21 mouse cellular contexts compared by ENCODE assay signal in the genomic region with DNA sequence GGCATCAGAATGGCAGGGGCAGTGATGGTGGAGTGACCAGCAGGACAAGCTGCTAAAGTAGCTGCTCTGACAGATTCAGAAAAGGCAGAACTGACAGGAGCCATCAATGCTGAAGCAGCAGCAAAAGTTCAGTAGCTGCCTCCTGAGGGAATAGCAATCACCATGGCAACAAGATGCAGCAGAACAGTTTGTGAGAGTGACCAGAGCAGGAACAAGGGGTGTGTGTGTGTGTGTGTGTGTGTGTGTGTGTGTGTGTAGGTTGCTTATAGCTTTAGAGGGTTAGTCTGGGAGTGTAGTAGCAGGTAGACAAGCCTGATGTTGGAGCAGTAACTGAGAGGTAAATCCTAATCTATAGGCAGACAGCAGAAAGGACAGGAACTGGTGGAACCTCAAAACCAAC. TPM values are rescaled to one million over a fixed set of nuclear protein-coding genes. Genes with fewer than 3 reads are reported as not detected.
DNase-seq lines count a peak whose midpoint lies in the region; ATAC-seq and TF ChIP-seq lines count a peak whose summit lies in the region.
"Had no signal": no experiment of that assay in that cellular context is flagged by ENCODE, and none has a peak within 500 bp of the region (broad histone marks: within the 10 kb centered on the region; RNA-seq: fewer than 3 reads in every experiment).

No protein-coding gene starts in this region.

- H3K27ac ChIP-seq in hindbrain, postnatal 0 days = no peak overlapping the region
- H3K27ac ChIP-seq in hindbrain, embryonic 12.5 days = no peak overlapping the region
- H3K27ac ChIP-seq in midbrain, postnatal 0 days (ENCODE audit: low read depth, low read length) = no peak overlapping the region
- H3K27ac ChIP-seq in midbrain, embryonic 13.5 days = no peak overlapping the region
- no peak overlapping the region for H3K27ac ChIP-seq in intestine, embryonic 15.5 days
- H3K27ac ChIP-seq: embryonic facial prominence, embryonic 12.5 days; forebrain, embryonic 12.5 days; heart, adult 2 months; heart, embryonic 15.5 days; hindbrain, embryonic 13.5 days had no signal

- no peak for ATAC-seq in hindbrain, postnatal 0 days
- ATAC-seq in hindbrain, embryonic 12.5 days (ENCODE audit: low FRiP score) = no peak
- ATAC-seq in midbrain, postnatal 0 days (ENCODE audit: low FRiP score) = peak; percentile 63
- ATAC-seq in midbrain, embryonic 13.5 days = no peak
- 0 out of 2 replicates have a peak, but pooled peaks have one; percentile 32 for ATAC-seq in common myeloid progenitor, adult 5-6 weeks (replicated peaks; ENCODE audit: low read depth, poor library complexity, severe bottlenecking)
- ATAC-seq in intestine, embryonic 15.5 days = no peak
- ATAC-seq: forebrain, embryonic 16.5 days had no signal

- DNase-seq in hindbrain, postnatal 0 days (ENCODE audit: low spot score) = peak; percentile 47
- DNase-seq in midbrain, postnatal 0 days (ENCODE audit: low spot score) = peak; percentile 48
- DNase-seq in ovary, postnatal 10 days (ENCODE audit: low spot score) = no peak
- DNase-seq: adrenal gland, adult 2 months; adrenal gland, postnatal 25 days; cerebellum, adult 11 months; cerebellum, adult 8-10 months; cerebellum, postnatal 14 days; gastrocnemius, postnatal 14 days; heart, adult 2 months had no signal

- no peaks in the 10 kb centered on the region for H3K36me3 ChIP-seq in hindbrain, postnatal 0 days (ENCODE audit: insufficient read depth, low read length)
- no peaks in the 10 kb centered on the region for H3K36me3 ChIP-seq in hindbrain, embryonic 12.5 days
- no peaks in the 10 kb centered on the region for H3K36me3 ChIP-seq in midbrain, postnatal 0 days (ENCODE audit: insufficient read depth, low read length)
- H3K36me3 ChIP-seq in midbrain, embryonic 13.5 days = no peaks in the 10 kb centered on the region
- no peaks in the 10 kb centered on the region for H3K36me3 ChIP-seq in intestine, embryonic 15.5 days
- H3K36me3 ChIP-seq: embryonic facial prominence, embryonic 12.5 days; forebrain, embryonic 12.5 days; heart, embryonic 15.5 days; hindbrain, embryonic 13.5 days had no signal

- no peaks in the 10 kb centered on the region for H3K4me1 ChIP-seq in hindbrain, postnatal 0 days (ENCODE audit: insufficient read depth, low read length)
- no peaks in the 10 kb centered on the region for H3K4me1 ChIP-seq in hindbrain, embryonic 12.5 days
- H3K4me1 ChIP-seq in midbrain, postnatal 0 days (ENCODE audit: insufficient read depth, low read length) = no peaks in the 10 kb centered on the region
- H3K4me1 ChIP-seq in midbrain, embryonic 13.5 days (replicated peaks) = no peaks in the 10 kb centered on the region
- H3K4me1 ChIP-seq in intestine, embryonic 15.5 days (replicated peaks) = no peaks in the 10 kb centered on the region
- H3K4me1 ChIP-seq: embryonic facial prominence, embryonic 12.5 days; forebrain, embryonic 12.5 days; heart, embryonic 15.5 days; hindbrain, embryonic 13.5 days had no signal

- no peaks in the 10 kb centered on the region for H3K27me3 ChIP-seq in hindbrain, postnatal 0 days (ENCODE audit: insufficient read depth, low read length)
- H3K27me3 ChIP-seq in hindbrain, embryonic 12.5 days = no peaks in the 10 kb centered on the region
- H3K27me3 ChIP-seq in midbrain, postnatal 0 days (ENCODE audit: insufficient read depth, low read length) = no peaks in the 10 kb centered on the region
- H3K27me3 ChIP-seq in midbrain, embryonic 13.5 days = no peaks in the 10 kb centered on the region
- H3K27me3 ChIP-seq in intestine, embryonic 15.5 days (replicated peaks) = no peaks in the 10 kb centered on the region
- H3K27me3 ChIP-seq: CH12.LX; embryonic facial prominence, embryonic 12.5 days; forebrain, embryonic 12.5 days; heart, embryonic 15.5 days; hindbrain, embryonic 13.5 days had no signal

- no peak overlapping the region for H3K9ac ChIP-seq in hindbrain, postnatal 0 days (replicated peaks; ENCODE audit: low read length)
- no peak overlapping the region for H3K9ac ChIP-seq in hindbrain, embryonic 12.5 days
- H3K9ac ChIP-seq in midbrain, postnatal 0 days (replicated peaks; ENCODE audit: low read length, poor library complexity, severe bottlenecking) = no peak overlapping the region
- H3K9ac ChIP-seq in midbrain, embryonic 13.5 days (replicated peaks) = no peak overlapping the region
- no peak overlapping the region for H3K9ac ChIP-seq in intestine, embryonic 15.5 days
- H3K9ac ChIP-seq: forebrain, embryonic 12.5 days; heart, embryonic 15.5 days; hindbrain, embryonic 13.5 days had no signal

- H3K4me2 ChIP-seq in hindbrain, postnatal 0 days (ENCODE audit: low read depth, low read length) = no peak overlapping the region
- H3K4me2 ChIP-seq in hindbrain, embryonic 12.5 days (replicated peaks) = no peak overlapping the region
- H3K4me2 ChIP-seq in midbrain, postnatal 0 days (ENCODE audit: low read depth, low read length, poor library complexity, severe bottlenecking) = no peak overlapping the region
- H3K4me2 ChIP-seq in midbrain, embryonic 13.5 days (replicated peaks) = no peak overlapping the region
- no peak overlapping the region for H3K4me2 ChIP-seq in intestine, embryonic 15.5 days (replicated peaks)
- H3K4me2 ChIP-seq: embryonic facial prominence, embryonic 12.5 days; forebrain, embryonic 12.5 days; heart, embryonic 11.5 days; heart, embryonic 15.5 days; hindbrain, embryonic 13.5 days had no signal

- no peak for TF ChIP-seq CTCF in hindbrain, postnatal 0 days (IDR thresholded peaks at IDR 0.05; ENCODE audit: low read depth)
- no peak for TF ChIP-seq CTCF in midbrain, postnatal 0 days (IDR thresholded peaks at IDR 0.05)

- H3K9me3 ChIP-seq in hindbrain, postnatal 0 days (ENCODE audit: low read length) = no peaks in the 10 kb centered on the region
- H3K9me3 ChIP-seq in hindbrain, embryonic 12.5 days (replicated peaks) = no peaks in the 10 kb centered on the region
- no peaks in the 10 kb centered on the region for H3K9me3 ChIP-seq in midbrain, postnatal 0 days (ENCODE audit: low read length)
- H3K9me3 ChIP-seq in midbrain, embryonic 13.5 days = no peaks in the 10 kb centered on the region
- H3K9me3 ChIP-seq in intestine, embryonic 15.5 days = no peaks in the 10 kb centered on the region
- H3K9me3 ChIP-seq: embryonic facial prominence, embryonic 12.5 days; forebrain, embryonic 12.5 days; heart, embryonic 15.5 days; hindbrain, embryonic 13.5 days had no signal

- H3K4me3 ChIP-seq in hindbrain, postnatal 0 days (ENCODE audit: low read length) = no peak overlapping the region
- H3K4me3 ChIP-seq in hindbrain, embryonic 12.5 days = no peak overlapping the region
- no peak overlapping the region for H3K4me3 ChIP-seq in midbrain, postnatal 0 days (ENCODE audit: low read depth, low read length)
- no peak overlapping the region for H3K4me3 ChIP-seq in midbrain, embryonic 13.5 days (replicated peaks)
- no peak overlapping the region for H3K4me3 ChIP-seq in intestine, embryonic 15.5 days (replicated peaks)
- H3K4me3 ChIP-seq: embryonic facial prominence, embryonic 12.5 days; forebrain, embryonic 12.5 days; heart, adult 2 months; heart, embryonic 15.5 days; hindbrain, embryonic 13.5 days had no signal

RNA-seq across cellular contexts. Expression of gene Etl4, which starts 40.4 kb away (rescaled TPM):
- 13.8 and 14.8 TPM in 2 replicates for total RNA-seq in hindbrain, postnatal 0 days (2014; rRNA removed)
- 4.8 and 6.4 TPM in 2 replicates for polyA plus RNA-seq in hindbrain, postnatal 0 days (2015; fragmentation: Nextera tagmentation; extraction: Ambion mirVana)
- polyA plus RNA-seq in hindbrain, embryonic 12.5 days (2016; fragmentation: Nextera tagmentation; extraction: Ambion mirVana) = 18.7 and 19.4 TPM in 2 replicates
- total RNA-seq in midbrain, postnatal 0 days (2014; rRNA removed) = 10.9 and 14.0 TPM in 2 replicates
- 4.0 and 4.8 TPM in 2 replicates for polyA plus RNA-seq in midbrain, postnatal 0 days (2015; fragmentation: Nextera tagmentation; extraction: Ambion mirVana)
- 3.4 and 3.8 TPM in 2 replicates for polyA plus RNA-seq in midbrain, embryonic 13.5 days (2015; fragmentation: Nextera tagmentation; extraction: Ambion mirVana)
- total RNA-seq in common myeloid progenitor, adult 5-6 weeks (2017) = 1.1 TPM in 1 of 2 replicates, not detected in the other
- polyA plus RNA-seq in intestine, embryonic 15.5 days (2015; fragmentation: Nextera tagmentation; extraction: Ambion mirVana) = 31.2 and 32.8 TPM in 2 replicates

Comparison
In these comparisons a context has a peak if more than half of its experiments do, and no peak if none do; other contexts are left out.
1. ATAC-seq: peak in midbrain, postnatal 0 days (single experiment) and common myeloid progenitor, adult 5-6 weeks (single experiment); none in hindbrain, postnatal 0 days (single experiment), hindbrain, embryonic 12.5 days (single experiment), midbrain, embryonic 13.5 days (single experiment) and intestine, embryonic 15.5 days (single experiment).